Mouse (Mus musculus): ENCODE results near the gene Sipa1l3.

- TF ChIP-seq CTCF (IDR thresholded peaks at IDR 0.05; ENCODE audit: control insufficient read depth, insufficient read depth, insufficient replicate concordance, low read depth, low read length) (no peak), POLR2A (IDR thresholded peaks at IDR 0.05; ENCODE audit: control insufficient read depth, low read depth, low read length) (no peak)
Measured at GRCm38 (mm10) chr7:29346212-29346611, 172.2 kb downstream of the Sipa1l3 start.

Measured in testis, adult 2 months (tissue).